Comparison of ENCODE assay signal across 12 mouse cellular contexts in the genomic region with DNA sequence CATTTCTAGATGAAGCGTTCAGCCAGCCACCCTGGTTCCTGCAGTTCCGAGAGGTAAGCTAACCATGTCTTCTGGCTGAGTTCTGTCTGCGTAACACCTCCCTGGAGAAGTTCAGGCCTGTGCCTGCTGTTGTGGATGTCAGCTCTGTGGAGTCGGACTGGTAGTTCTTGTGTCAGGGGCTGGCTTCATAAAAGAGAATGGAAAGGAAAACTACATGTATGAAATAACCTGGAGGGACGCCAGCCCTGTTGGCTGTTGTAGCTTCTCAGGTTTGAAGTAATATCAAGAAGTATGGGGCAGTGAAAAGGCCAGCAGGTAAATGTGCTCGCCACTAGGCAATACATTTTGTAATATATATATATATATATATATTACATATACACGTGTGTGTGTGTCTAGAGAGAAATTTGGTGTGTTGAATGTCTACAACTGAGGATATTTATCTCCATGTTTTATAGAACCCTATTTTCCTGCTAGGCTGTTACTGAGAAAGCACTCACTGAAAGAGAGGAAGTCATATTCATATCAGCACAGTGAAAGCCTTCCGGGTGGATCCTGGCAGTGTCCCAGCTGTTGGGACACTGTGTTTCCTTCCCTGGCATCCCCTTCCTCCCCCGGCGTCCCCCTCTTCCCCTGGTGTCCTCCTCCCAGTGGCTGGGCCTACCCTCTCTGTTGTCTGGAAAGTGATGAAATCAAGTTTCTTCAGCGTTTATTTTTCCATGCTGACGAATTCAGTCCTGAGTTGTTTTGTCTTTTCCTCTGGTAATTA. TPM values are rescaled to one million over a fixed set of nuclear protein-coding genes. Genes with fewer than 3 reads are reported as not detected.
DNase-seq lines count a peak whose midpoint lies in the region; ATAC-seq and TF ChIP-seq lines count a peak whose summit lies in the region.
"Had no signal": no experiment of that assay in that cellular context is flagged by ENCODE, and none has a peak within 500 bp of the region (broad histone marks: within the 10 kb centered on the region; RNA-seq: fewer than 3 reads in every experiment).

No protein-coding gene starts in this region.

- no peaks in the 10 kb centered on the region for H3K27me3 ChIP-seq in liver, adult 2 months (ENCODE audit: control insufficient read depth, insufficient read depth, low read length)
- H3K27me3 ChIP-seq in liver, embryonic 12.5 days (replicated peaks) = no peaks in the 10 kb centered on the region
- no peaks in the 10 kb centered on the region for H3K27me3 ChIP-seq in heart, embryonic 16.5 days (ENCODE audit: control insufficient read depth, insufficient read depth, low read length)
- no peaks in the 10 kb centered on the region for H3K27me3 ChIP-seq in liver, embryonic 13.5 days
- H3K27me3 ChIP-seq in midbrain, embryonic 11.5 days (ENCODE audit: control insufficient read depth, insufficient read depth, low read length) = no peaks in the 10 kb centered on the region
- H3K27me3 ChIP-seq: CH12.LX had no signal

- WGBS in liver, adult 2 months = 68% methylated on average over 12 of the region's 12 CpGs
- 68% methylated on average over 12 of the region's 12 CpGs for WGBS in liver, embryonic 12.5 days (ENCODE audit: insufficient replicate concordance)
- WGBS in heart, embryonic 16.5 days = 65% methylated on average over 12 of the region's 12 CpGs
- WGBS in liver, embryonic 13.5 days (ENCODE audit: insufficient replicate concordance) = 61% methylated on average over 12 of the region's 12 CpGs
- 90% methylated on average over 12 of the region's 12 CpGs for WGBS in midbrain, embryonic 11.5 days

- peaks cover 53% of the 10 kb centered on the region for H3K36me3 ChIP-seq in liver, adult 2 months (ENCODE audit: control insufficient read depth, insufficient read depth, low read length)
- H3K36me3 ChIP-seq in liver, embryonic 12.5 days = peaks cover 90% of the 10 kb centered on the region
- peaks cover 33% of the 10 kb centered on the region for H3K36me3 ChIP-seq in heart, embryonic 16.5 days (ENCODE audit: control insufficient read depth, insufficient read depth)
- H3K36me3 ChIP-seq in liver, embryonic 13.5 days = peaks cover 75% of the 10 kb centered on the region
- peaks cover 13% of the 10 kb centered on the region; the same call in 1 of the 2 replicates for H3K36me3 ChIP-seq in midbrain, embryonic 11.5 days (ENCODE audit: control insufficient read depth, insufficient read depth, low read length)

- no peak overlapping the region for H3K27ac ChIP-seq in liver, adult 2 months (replicated peaks; ENCODE audit: insufficient read depth, low read depth, low read length)
- H3K27ac ChIP-seq in liver, embryonic 12.5 days = no peak overlapping the region
- H3K27ac ChIP-seq in heart, embryonic 16.5 days (ENCODE audit: low read length) = peak overlapping the region; percentile 29; the same call in 1 of the 2 replicates
- peak overlapping the region; percentile 39; the same call in 1 of the 2 replicates for H3K27ac ChIP-seq in liver, embryonic 13.5 days
- H3K27ac ChIP-seq in midbrain, embryonic 11.5 days (ENCODE audit: low read depth, low read length) = no peak overlapping the region
- H3K27ac ChIP-seq: hindbrain, postnatal 0 days; macrophage had no signal

- no peak for ATAC-seq in liver, embryonic 12.5 days
- peak; percentile 72 for ATAC-seq in heart, embryonic 16.5 days (replicated peaks; ENCODE audit: extremely low read depth, insufficient read depth, low FRiP score)
- ATAC-seq in liver, embryonic 13.5 days (ENCODE audit: low read depth) = no peak; the same call in 1 of the 2 replicates
- ATAC-seq in midbrain, embryonic 11.5 days (ENCODE audit: low FRiP score) = no peak
- ATAC-seq: hindbrain, postnatal 0 days had no signal

- H3K4me2 ChIP-seq in liver, embryonic 12.5 days = no peak overlapping the region
- no peak overlapping the region for H3K4me2 ChIP-seq in heart, embryonic 16.5 days (ENCODE audit: low read depth, low read length)
- H3K4me2 ChIP-seq in liver, embryonic 13.5 days = no peak overlapping the region
- H3K4me2 ChIP-seq in midbrain, embryonic 11.5 days = no peak overlapping the region

- no peak for TF ChIP-seq POLR2A in liver, adult 2 months (IDR thresholded peaks at IDR 0.05; ENCODE audit: extremely low read depth, insufficient read depth, low read length)

- H3K4me3 ChIP-seq in liver, adult 2 months (ENCODE audit: insufficient read depth, low read depth, low read length) = no peak overlapping the region
- no peak overlapping the region for H3K4me3 ChIP-seq in liver, embryonic 12.5 days
- H3K4me3 ChIP-seq in heart, embryonic 16.5 days (ENCODE audit: low read length) = no peak overlapping the region
- no peak overlapping the region for H3K4me3 ChIP-seq in liver, embryonic 13.5 days (replicated peaks)
- H3K4me3 ChIP-seq in midbrain, embryonic 11.5 days (ENCODE audit: low read depth, low read length) = no peak overlapping the region

- DNase-seq in liver, adult 2 months (ENCODE audit: extremely low read depth, low read depth, low spot score) = peak; percentile 26
- no peak for DNase-seq in liver, embryonic 13.5 days
- DNase-seq in testis, postnatal 14 days (ENCODE audit: low spot score) = peak; percentile 67
- no peak for DNase-seq in cerebellum, adult 9-11 months
- no peak for DNase-seq in midbrain, embryonic 11.5 days (ENCODE audit: low spot score, missing footprints)
- DNase-seq in thymus, postnatal 36 days = no peak
- DNase-seq: retina, postnatal 1 day had no signal

- H3K4me1 ChIP-seq in liver, adult 2 months (ENCODE audit: control insufficient read depth, insufficient read depth, low read length) = peaks cover 2% of the 10 kb centered on the region; the same call in 1 of the 2 replicates
- H3K4me1 ChIP-seq in liver, embryonic 12.5 days = peaks cover 9% of the 10 kb centered on the region; the same call in 1 of the 2 replicates
- peaks cover 11% of the 10 kb centered on the region for H3K4me1 ChIP-seq in heart, embryonic 16.5 days (ENCODE audit: control insufficient read depth, insufficient read depth, low read length)
- peaks cover 11% of the 10 kb centered on the region for H3K4me1 ChIP-seq in liver, embryonic 13.5 days (replicated peaks)
- no peaks in the 10 kb centered on the region for H3K4me1 ChIP-seq in midbrain, embryonic 11.5 days (ENCODE audit: control insufficient read depth, insufficient read depth, low read length)

- H3K79me2 ChIP-seq in liver, adult 2 months (ENCODE audit: control insufficient read depth, insufficient read depth, low read length) = no peaks in the 10 kb centered on the region

- H3K9ac ChIP-seq in liver, adult 2 months (ENCODE audit: low read depth, low read length) = no peak overlapping the region
- no peak overlapping the region for H3K9ac ChIP-seq in liver, embryonic 12.5 days
- no peak overlapping the region for H3K9ac ChIP-seq in heart, embryonic 16.5 days (ENCODE audit: low read length)
- no peak overlapping the region for H3K9ac ChIP-seq in liver, embryonic 13.5 days
- no peak overlapping the region for H3K9ac ChIP-seq in midbrain, embryonic 11.5 days (ENCODE audit: low read length)

- TF ChIP-seq CTCF in liver, adult 2 months (IDR thresholded peaks at IDR 0.05; ENCODE audit: low read depth, low read length) = no peak

- H3K9me3 ChIP-seq in liver, embryonic 12.5 days (replicated peaks) = no peaks in the 10 kb centered on the region
- H3K9me3 ChIP-seq in heart, embryonic 16.5 days (replicated peaks; ENCODE audit: control insufficient read depth, low read length) = no peaks in the 10 kb centered on the region
- H3K9me3 ChIP-seq in liver, embryonic 13.5 days (replicated peaks) = no peaks in the 10 kb centered on the region
- no peaks in the 10 kb centered on the region for H3K9me3 ChIP-seq in midbrain, embryonic 11.5 days (ENCODE audit: control insufficient read depth, low read length)

RNA-seq across cellular contexts. Expression of a gene that starts 15.5 kb away (rescaled TPM):
- 13.5 and 14.3 TPM in 2 replicates for total RNA-seq in liver, adult 2 months (2014; rRNA removed)
- 7.4 and 9.3 TPM in 2 replicates for polyA plus RNA-seq in liver, adult 2 months (2012; rRNA removed)
- polyA plus RNA-seq in liver, embryonic 12.5 days (2016; fragmentation: Nextera tagmentation; extraction: Ambion mirVana) = 9.0 and 9.4 TPM in 2 replicates
- 3.2 and 6.1 TPM in 2 replicates for polyA plus RNA-seq in heart, embryonic 16.5 days (2015; fragmentation: Nextera tagmentation; extraction: Ambion mirVana)
- 3.8 and 4.2 TPM in 2 replicates for polyA plus RNA-seq in liver, embryonic 13.5 days (2015; fragmentation: Nextera tagmentation; extraction: Ambion mirVana)
- 11.7 and 12.9 TPM in 2 replicates for polyA plus RNA-seq in midbrain, embryonic 11.5 days (2014; fragmentation: Nextera tagmentation; extraction: Ambion mirVana)

RNA-seq across cellular contexts. Expression of a gene that starts 17.7 kb away (rescaled TPM):
- total RNA-seq in liver, adult 2 months (2014; rRNA removed) = 4.4 and 9.5 TPM in 2 replicates
- 0.71 and 1.1 TPM in 2 replicates for polyA plus RNA-seq in liver, adult 2 months (2012; rRNA removed)
- polyA plus RNA-seq in liver, embryonic 12.5 days (2016; fragmentation: Nextera tagmentation; extraction: Ambion mirVana) = 7.6 and 8.1 TPM in 2 replicates
- 52.7 and 59.6 TPM in 2 replicates for polyA plus RNA-seq in heart, embryonic 16.5 days (2015; fragmentation: Nextera tagmentation; extraction: Ambion mirVana)
- polyA plus RNA-seq in liver, embryonic 13.5 days (2015; fragmentation: Nextera tagmentation; extraction: Ambion mirVana) = 6.4 and 7.1 TPM in 2 replicates
- polyA plus RNA-seq in midbrain, embryonic 11.5 days (2014; fragmentation: Nextera tagmentation; extraction: Ambion mirVana) = 18.2 and 20.3 TPM in 2 replicates

RNA-seq across cellular contexts. Expression of a gene that starts 42.3 kb away (rescaled TPM):
- total RNA-seq in liver, adult 2 months (2014; rRNA removed) = not detected in 2 replicates
- not detected in 2 replicates for polyA plus RNA-seq in liver, adult 2 months (2012; rRNA removed)
- not detected in 2 replicates for polyA plus RNA-seq in liver, embryonic 12.5 days (2016; fragmentation: Nextera tagmentation; extraction: Ambion mirVana)
- polyA plus RNA-seq in heart, embryonic 16.5 days (2015; fragmentation: Nextera tagmentation; extraction: Ambion mirVana) = 0.12 TPM in 1 of 2 replicates, not detected in the other
- polyA plus RNA-seq in liver, embryonic 13.5 days (2015; fragmentation: Nextera tagmentation; extraction: Ambion mirVana) = not detected in 2 replicates
- 0.55 and 0.75 TPM in 2 replicates for polyA plus RNA-seq in midbrain, embryonic 11.5 days (2014; fragmentation: Nextera tagmentation; extraction: Ambion mirVana)
- total RNA-seq: CH12.LX had no signal

RNA-seq across cellular contexts. Expression of a gene that starts 42.8 kb away (rescaled TPM):
- total RNA-seq in liver, adult 2 months (2014; rRNA removed) = 24.8 and 26.9 TPM in 2 replicates
- 11.2 and 12.0 TPM in 2 replicates for polyA plus RNA-seq in liver, adult 2 months (2012; rRNA removed)
- polyA plus RNA-seq in liver, embryonic 12.5 days (2016; fragmentation: Nextera tagmentation; extraction: Ambion mirVana) = 12.7 and 13.1 TPM in 2 replicates
- polyA plus RNA-seq in heart, embryonic 16.5 days (2015; fragmentation: Nextera tagmentation; extraction: Ambion mirVana) = 31.4 and 31.9 TPM in 2 replicates
- polyA plus RNA-seq in liver, embryonic 13.5 days (2015; fragmentation: Nextera tagmentation; extraction: Ambion mirVana) = 9.6 and 11.5 TPM in 2 replicates
- 90.9 and 106 TPM in 2 replicates for polyA plus RNA-seq in midbrain, embryonic 11.5 days (2014; fragmentation: Nextera tagmentation; extraction: Ambion mirVana)

Comparison
In these comparisons a context has a peak if more than half of its experiments do, and no peak if none do; other contexts are left out.
1. DNase-seq: peak in liver, adult 2 months (single experiment) and testis, postnatal 14 days (single experiment); none in liver, embryonic 13.5 days (single experiment), cerebellum, adult 9-11 months (single experiment), midbrain, embryonic 11.5 days (single experiment) and thymus, postnatal 36 days (0 of 2).
2. H3K27ac ChIP-seq: peak in heart, embryonic 16.5 days (single experiment) and liver, embryonic 13.5 days (single experiment); none in liver, adult 2 months (single experiment), liver, embryonic 12.5 days (single experiment) and midbrain, embryonic 11.5 days (single experiment).